Mouse (Mus musculus) midbrain, embryonic 15.5 days (tissue): ENCODE results near the gene Ksr1. TPM values are rescaled to one million over a fixed set of nuclear protein-coding genes. Genes with fewer than 3 reads are reported as not detected.

ENCODE experiments used
- ATAC-seq: fragments of 200-750 bp; cut with Nextera tagmentation; replicated peaks from 2 replicates; pipeline ENCODE4 v1.8.0; 2017; ENCODE audit warnings: moderate TSS enrichment
- H3K27ac ChIP-seq: fragments of 300-500 bp; sonication (generic); 2 replicates; pipeline ENCODE4 v1.5.1; 2015; ENCODE audit warnings: mild to moderate bottlenecking, inconsistent platforms
- H3K27me3 ChIP-seq: fragments of 300-500 bp; sonication (generic); replicated peaks from 2 replicates; pipeline ENCODE4 v1.6.1; 2015; ENCODE audit warnings: inconsistent platforms
- H3K36me3 ChIP-seq: fragments of 300-500 bp; sonication (generic); replicated peaks from 2 replicates; pipeline ENCODE4 v1.6.1; 2015; ENCODE audit warnings: inconsistent platforms
- H3K4me1 ChIP-seq: fragments of 300-500 bp; sonication (generic); 2 replicates; pipeline ENCODE4 v1.6.1; 2015; ENCODE audit warnings: inconsistent platforms
- H3K4me2 ChIP-seq: fragments of 300-500 bp; sonication (generic); 2 replicates; pipeline ENCODE4 v1.6.1; 2015; ENCODE audit warnings: inconsistent platforms, mild to moderate bottlenecking, moderate library complexity
- H3K4me3 ChIP-seq: fragments of 300-500 bp; sonication (generic); 2 replicates; pipeline ENCODE4 v1.5.1; 2015; ENCODE audit warnings: mild to moderate bottlenecking, inconsistent platforms
- H3K9ac ChIP-seq: fragments of 300-500 bp; sonication (generic); 2 replicates; pipeline ENCODE4 v1.6.1; 2015; ENCODE audit warnings: mild to moderate bottlenecking, inconsistent platforms
- H3K9me3 ChIP-seq: fragments of 300-500 bp; sonication (generic); 2 replicates; pipeline ENCODE4 v1.6.1; 2016; ENCODE audit warnings: inconsistent platforms
- WGBS: fragments of 180-500 bp; shearing (Covaris S2); methylation state at CpG from one replicate; pipeline ENCODE4 v1.1.7; 2015; ENCODE audit warnings: mixed read lengths; 5-methylcytosine and 5-hydroxymethylcytosine counted together
- polyA plus RNA-seq: library from polyadenylated mRNA; unstranded; fragments of >200 nt; fragmentation: Nextera tagmentation; extraction: Ambion mirVana; gene quantifications from 2 replicates; pipeline ENCODE4 v1.2.1, GENCODE M21; 2015

The Ksr1 gene
- polyA plus RNA-seq, 1 experiment from 2014 or later: 5.1 TPM

- WGBS: 75% methylated on average over 4 of the region's 4 CpGs
- H3K9me3 ChIP-seq: no peaks in the 10 kb centered on the region
Observed at GRCm38 (mm10) chr11:79166582-79167300, 20.5 kb upstream of the Ksr1 start.

GRCm38 (mm10) chr11:79161077-79161758 lies 15.0 kb upstream of the Ksr1 start:
- Histone ChIP-seq H3K4me2 (no peak overlapping the region), H3K27me3 (no peaks in the 10 kb centered on the region), H3K36me3 (no peaks in the 10 kb centered on the region), H3K9ac (no peak overlapping the region), H3K4me1 (no peaks in the 10 kb centered on the region), H3K4me3 (no peak overlapping the region), H3K27ac (no peak overlapping the region), H3K9me3 (no peaks in the 10 kb centered on the region)
- ATAC-seq: no peak
- WGBS: 85% methylated on average over 6 of the region's 6 CpGs

More at GRCm38 (mm10) chr11:79166582-79167300, 20.5 kb upstream of the Ksr1 start:
- no peak overlapping the region for H3K4me3 ChIP-seq
- no peak for ATAC-seq
- H3K4me2 ChIP-seq: no peak overlapping the region
- no peak overlapping the region for H3K9ac ChIP-seq
- no peaks in the 10 kb centered on the region for H3K27me3 ChIP-seq
- H3K27ac ChIP-seq: no peak overlapping the region
- no peaks in the 10 kb centered on the region for H3K36me3 ChIP-seq
- H3K4me1 ChIP-seq: no peaks in the 10 kb centered on the region

- ATAC-seq: no peak
- no peak overlapping the region for H3K4me2 ChIP-seq
- no peaks in the 10 kb centered on the region for H3K9me3 ChIP-seq
- no peaks in the 10 kb centered on the region for H3K27me3 ChIP-seq
- H3K36me3 ChIP-seq: no peaks in the 10 kb centered on the region
- no peak overlapping the region for H3K4me3 ChIP-seq
- H3K27ac ChIP-seq: no peak overlapping the region
- no peak overlapping the region for H3K9ac ChIP-seq
- no peaks in the 10 kb centered on the region for H3K4me1 ChIP-seq
- WGBS: 90% methylated on average over 6 of the region's 6 CpGs
Observed at GRCm38 (mm10) chr11:79160127-79160526, 13.9 kb upstream of the Ksr1 start.

GRCm38 (mm10) chr11:79157729-79158128 lies 11.5 kb upstream of the Ksr1 start:
- no peak overlapping the region for H3K4me2 ChIP-seq
- 90% methylated on average over 4 of the region's 4 CpGs for WGBS
- H3K4me1 ChIP-seq: no peaks in the 10 kb centered on the region
- no peak overlapping the region for H3K9ac ChIP-seq
- ATAC-seq: no peak
- no peak overlapping the region for H3K4me3 ChIP-seq
- H3K9me3 ChIP-seq: no peaks in the 10 kb centered on the region
- no peak overlapping the region for H3K27ac ChIP-seq
- no peaks in the 10 kb centered on the region for H3K27me3 ChIP-seq
- no peaks in the 10 kb centered on the region for H3K36me3 ChIP-seq

GRCm38 (mm10) chr11:79155348-79155747 lies 9.1 kb upstream of the Ksr1 start:
- WGBS: 72% methylated on average over 6 of the region's 6 CpGs
- no peak overlapping the region for H3K27ac ChIP-seq
- no peak overlapping the region for H3K9ac ChIP-seq
- no peak for ATAC-seq
- H3K4me3 ChIP-seq: no peak overlapping the region
- H3K4me1 ChIP-seq: no peaks in the 10 kb centered on the region
- H3K9me3 ChIP-seq: no peaks in the 10 kb centered on the region
- no peaks in the 10 kb centered on the region for H3K27me3 ChIP-seq
- no peak overlapping the region for H3K4me2 ChIP-seq
- H3K36me3 ChIP-seq: no peaks in the 10 kb centered on the region

- ATAC-seq: no peak
- no peak overlapping the region for H3K27ac ChIP-seq
- 73% methylated on average over 5 of the region's 5 CpGs for WGBS
- H3K4me1 ChIP-seq: no peaks in the 10 kb centered on the region
- H3K4me3 ChIP-seq: no peak overlapping the region
- no peaks in the 10 kb centered on the region for H3K9me3 ChIP-seq
- H3K36me3 ChIP-seq: no peaks in the 10 kb centered on the region
- H3K4me2 ChIP-seq: no peak overlapping the region
- H3K9ac ChIP-seq: no peak overlapping the region
- no peaks in the 10 kb centered on the region for H3K27me3 ChIP-seq
Observed at GRCm38 (mm10) chr11:79152696-79153095, 6.5 kb upstream of the Ksr1 start.

- no peak overlapping the region for H3K27ac ChIP-seq
- no peaks in the 10 kb centered on the region for H3K27me3 ChIP-seq
- no peaks in the 10 kb centered on the region for H3K36me3 ChIP-seq
- H3K9me3 ChIP-seq: no peaks in the 10 kb centered on the region
- no peak overlapping the region for H3K4me3 ChIP-seq
- no peak for ATAC-seq
- H3K9ac ChIP-seq: no peak overlapping the region
- H3K4me2 ChIP-seq: no peak overlapping the region
- WGBS: 79% methylated on average over 7 of the region's 7 CpGs
- no peaks in the 10 kb centered on the region for H3K4me1 ChIP-seq
Observed at GRCm38 (mm10) chr11:79151874-79152273, 5.7 kb upstream of the Ksr1 start.

GRCm38 (mm10) chr11:79150301-79150700 lies 4.1 kb upstream of the Ksr1 start:
- Histone ChIP-seq H3K36me3 (no peaks in the 10 kb centered on the region), H3K9ac (no peak overlapping the region), H3K27me3 (no peaks in the 10 kb centered on the region), H3K9me3 (no peaks in the 10 kb centered on the region), H3K4me3 (no peak overlapping the region), H3K4me2 (no peak overlapping the region), H3K27ac (no peak overlapping the region), H3K4me1 (peaks cover 2% of the 10 kb centered on the region)
- no peak for ATAC-seq
- WGBS: 76% methylated on average over 3 of the region's 3 CpGs

GRCm38 (mm10) chr11:79149295-79149694 lies 3.1 kb upstream of the Ksr1 start:
- ATAC-seq: no peak
- WGBS: 92% methylated on average over 4 of the region's 4 CpGs
- H3K4me1 ChIP-seq: peaks cover 12% of the 10 kb centered on the region
- H3K36me3 ChIP-seq: no peaks in the 10 kb centered on the region
- H3K4me3 ChIP-seq: no peak overlapping the region
- no peak overlapping the region for H3K4me2 ChIP-seq
- no peaks in the 10 kb centered on the region for H3K9me3 ChIP-seq
- H3K27ac ChIP-seq: no peak overlapping the region
- no peaks in the 10 kb centered on the region for H3K27me3 ChIP-seq
- no peak overlapping the region for H3K9ac ChIP-seq

GRCm38 (mm10) chr11:79148783-79149182 lies 2.6 kb upstream of the Ksr1 start:
- ATAC-seq: no peak
- no peaks in the 10 kb centered on the region for H3K36me3 ChIP-seq
- no peaks in the 10 kb centered on the region for H3K27me3 ChIP-seq
- H3K4me2 ChIP-seq: no peak overlapping the region
- H3K4me3 ChIP-seq: no peak overlapping the region
- WGBS: 82% methylated on average over 4 of the region's 4 CpGs
- no peak overlapping the region for H3K27ac ChIP-seq
- no peak overlapping the region for H3K9ac ChIP-seq
- peaks cover 17% of the 10 kb centered on the region for H3K4me1 ChIP-seq
- H3K9me3 ChIP-seq: no peaks in the 10 kb centered on the region

GRCm38 (mm10) chr11:79145283-79146265 lies 633 bp downstream of the Ksr1 start:
- Histone ChIP-seq H3K4me3 (peak overlapping the region; percentile 96), H3K9ac (peak overlapping the region; percentile 96), H3K4me2 (peak overlapping the region; percentile 73), H3K4me1 (peaks cover 33% of the 10 kb centered on the region), H3K36me3 (no peaks in the 10 kb centered on the region), H3K9me3 (no peaks in the 10 kb centered on the region), H3K27me3 (no peaks in the 10 kb centered on the region), H3K27ac (peak overlapping the region; percentile 90)
- WGBS: 0% methylated on average over 56 of the region's 62 CpGs
- ATAC-seq: peak; percentile 40

- H3K36me3 ChIP-seq: no peaks in the 10 kb centered on the region
- peak overlapping the region; percentile 96; the same call in 1 of the 2 replicates for H3K9ac ChIP-seq
- no peak overlapping the region for H3K27ac ChIP-seq
- no peaks in the 10 kb centered on the region for H3K9me3 ChIP-seq
- H3K4me3 ChIP-seq: peak overlapping the region; percentile 96
- no peaks in the 10 kb centered on the region for H3K27me3 ChIP-seq
- H3K4me2 ChIP-seq: peak overlapping the region; percentile 73
- H3K4me1 ChIP-seq: peaks cover 33% of the 10 kb centered on the region
- whole genome bisulfite sequencing: 40% methylated on average over 1 of the region's 1 CpGs
- no peak for ATAC-seq
Observed at GRCm38 (mm10) chr11:79144741-79145140, 1.5 kb downstream of the Ksr1 start.
